Mouse (Mus musculus) megakaryocyte-erythroid progenitor cell, adult 5-6 weeks (primary cell): Measurements from ENCODE around the gene 1700025B11Rik. TPM values are rescaled to one million over a fixed set of nuclear protein-coding genes. Genes with fewer than 3 reads are reported as not detected.
"Not testable (repeated sequence)": the region's sequence is repeated elsewhere in the genome, so short reads cannot be mapped to it uniquely, and the experiment has no call there.

ENCODE experiments used
- ATAC-seq: replicated peaks from 2 replicates; pipeline ENCODE4 v1.8.0; 2016; ENCODE audit warnings: mild to moderate bottlenecking, inconsistent platforms; ENCODE audit not compliant: severe bottlenecking, poor library complexity, low FRiP score, low TSS enrichment
- total RNA-seq, 2 experiments: library from RNA; stranded (forward) in 1 of 2; stranded (reverse) in 1 of 2; fragments of 200-1000, 215-1000 nt in 1 of 2; fragments of >200 nt in 1 of 2; fragmentation: Nextera tagmentation in 1 of 2; gene quantifications; 2 replicates each; pipeline ENCODE4 v1.2.3; 2014 to 2017

Gene 1700025B11Rik
- total RNA-seq (2014; fragmentation: Nextera tagmentation) (not detected in 2 replicates), total RNA-seq (2017) (not detected in 2 replicates)

GRCm38 (mm10) chr15:77561792-77562191, at the start of gene 1700025B11Rik:
Gene 1700025B11Rik (minus strand): TSS chr15:77561892.
- ATAC-seq: no peak

- ATAC-seq: no peak
These were observed 44.4 kb upstream of the 1700025B11Rik start for GRCm38 (mm10) chr15:77606069-77606468.

DNA sequence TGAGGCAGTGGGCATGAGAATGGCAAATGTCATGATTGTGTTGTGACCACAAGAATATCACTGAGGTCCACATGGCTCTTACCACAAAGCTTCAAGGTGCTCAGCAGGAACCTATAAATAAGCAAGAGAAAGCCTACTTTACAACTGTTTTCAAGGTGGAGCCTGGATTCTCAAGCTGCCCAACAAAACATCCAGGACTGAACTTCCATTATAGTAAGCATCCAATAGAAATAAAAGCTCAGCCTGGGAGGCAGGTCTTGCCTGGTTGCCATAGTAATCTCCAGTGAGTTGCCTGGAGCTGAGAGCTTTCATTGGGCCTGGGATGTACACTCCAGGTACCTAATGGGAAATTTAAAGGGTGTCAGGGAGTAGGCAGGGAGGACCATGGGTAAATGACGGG, 37.3 kb upstream of the 1700025B11Rik start, which contains the start of gene Gm36245:
TSS of gene Gm36245 (plus strand) at position 301 of the 400 bp plus-strand sequence.
- no peak for ATAC-seq

DNA sequence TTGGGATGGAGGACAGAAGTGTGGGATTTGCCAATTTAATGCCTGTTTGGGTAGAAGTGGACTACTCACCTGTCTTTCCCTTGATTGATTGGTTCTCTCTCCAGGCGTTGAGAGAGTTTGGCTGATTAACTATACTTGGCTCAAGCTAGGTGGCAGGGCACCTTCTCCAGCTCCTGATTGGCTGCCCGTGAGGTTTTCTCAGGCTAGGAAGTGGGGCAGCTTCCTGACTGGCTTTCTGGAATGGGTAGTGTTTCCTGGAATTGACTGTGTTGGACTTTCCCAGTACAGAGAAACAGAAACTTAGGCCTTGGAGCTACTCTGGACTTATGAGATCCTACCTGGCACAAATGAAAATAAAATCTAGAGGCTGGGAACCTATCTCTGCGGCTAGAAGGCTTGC, 36.7 kb upstream of the 1700025B11Rik start:
- ATAC-seq: no peak

- no peak for ATAC-seq
These were observed 34.3 kb upstream of the 1700025B11Rik start, which contains the start of gene Apol10b for GRCm38 (mm10) chr15:77595961-77596360. Gene Apol10b (minus strand): TSS chr15:77596125.

- ATAC-seq: no peak
These were observed 31.9 kb upstream of the 1700025B11Rik start for GRCm38 (mm10) chr15:77593557-77593956.

GRCm38 (mm10) chr15:77590881-77591280, 29.2 kb upstream of the 1700025B11Rik start:
- ATAC-seq: no peak

- no peak for ATAC-seq
These were observed 27.3 kb upstream of the 1700025B11Rik start for GRCm38 (mm10) chr15:77588981-77589380.

DNA sequence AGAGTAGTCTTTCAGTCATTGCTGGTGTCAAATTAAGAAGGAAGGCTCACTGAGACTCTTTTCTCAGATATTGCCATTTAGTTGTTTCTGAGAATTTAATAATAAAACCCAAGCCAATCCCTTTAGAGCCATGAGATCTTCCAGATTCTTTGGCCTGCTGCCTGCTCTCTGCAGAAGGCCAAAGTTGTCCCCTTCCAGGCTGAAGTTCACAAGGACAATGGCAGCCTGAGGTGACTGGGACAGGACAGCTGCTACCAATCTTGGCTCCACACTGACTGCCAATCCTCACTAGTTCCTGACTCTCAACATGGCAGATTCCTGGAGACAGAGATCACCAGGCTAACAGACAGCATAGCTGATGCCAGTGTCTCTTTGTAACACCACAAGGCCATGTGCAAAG, 25.3 kb upstream of the 1700025B11Rik start:
- no peak for ATAC-seq

GRCm38 (mm10) chr15:77581681-77582080, 20.0 kb upstream of the 1700025B11Rik start:
- no peak for ATAC-seq

GRCm38 (mm10) chr15:77579311-77579710, 17.6 kb upstream of the 1700025B11Rik start:
- ATAC-seq: no peak

DNA sequence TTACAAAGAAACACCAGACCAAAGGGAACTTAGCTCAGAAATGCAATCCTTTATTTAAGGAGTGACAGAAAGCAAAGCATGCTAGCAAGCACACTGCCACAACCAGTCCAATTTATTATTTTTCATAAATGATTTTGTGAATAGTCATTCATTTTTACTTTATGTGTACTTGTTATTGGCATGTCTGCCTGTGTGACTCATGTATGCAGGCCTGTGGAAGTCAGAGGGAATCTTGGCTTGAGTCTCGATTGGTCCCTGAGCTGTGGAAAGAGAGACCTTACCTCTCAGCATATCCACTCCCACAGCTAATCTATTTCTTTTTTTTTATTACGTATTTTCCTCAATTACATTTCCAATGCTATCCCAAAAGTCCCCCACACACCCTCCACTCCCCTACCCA, 17.1 kb upstream of the 1700025B11Rik start:
- ATAC-seq: no peak

DNA sequence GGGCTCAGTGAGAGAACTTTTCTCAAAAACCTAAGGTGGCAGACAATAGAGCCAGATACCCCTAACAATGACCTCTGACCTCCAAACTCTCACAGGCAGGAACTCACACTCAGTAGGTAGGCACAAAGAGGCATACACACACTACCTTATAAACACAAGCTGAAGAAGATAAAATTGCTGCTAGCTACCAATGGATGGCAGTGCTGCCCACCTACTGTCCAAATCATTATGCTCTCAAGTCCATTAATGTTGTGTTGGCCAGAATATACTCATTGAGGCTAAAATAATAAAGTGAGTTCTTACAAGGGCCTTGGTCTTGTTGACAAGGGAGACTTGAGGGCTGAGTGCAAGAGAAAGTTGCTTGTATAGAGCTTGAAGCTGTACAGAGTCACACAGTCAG, 1.5 kb upstream of the 1700025B11Rik start:
- no peak for ATAC-seq

DNA sequence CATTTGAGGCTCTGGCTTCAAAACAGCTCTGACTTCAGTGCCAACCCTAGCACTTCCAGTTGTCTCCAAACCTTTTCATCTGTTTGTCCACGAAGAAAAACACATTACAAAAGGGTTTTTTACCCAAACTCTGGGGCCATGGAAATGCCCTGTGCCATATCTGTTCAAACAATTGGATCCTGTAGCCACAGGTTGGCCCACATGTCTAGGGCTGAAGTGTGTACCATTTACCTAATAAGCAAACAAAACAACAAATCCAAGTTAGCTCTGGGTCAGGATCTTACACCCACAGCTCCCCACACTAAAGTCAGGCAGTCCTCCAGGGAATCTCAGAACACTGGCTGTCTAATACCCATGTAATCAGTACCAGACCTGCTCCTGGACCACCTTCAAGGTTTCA, 22.5 kb downstream of the 1700025B11Rik start:
- ATAC-seq: not testable (repeated sequence)

GRCm38 (mm10) chr15:77533216-77533615, 28.5 kb downstream of the 1700025B11Rik start, which contains the start of gene Apol7c:
Gene Apol7c (minus strand): TSS chr15:77533316.
- no peak for ATAC-seq

- 0 out of 2 replicates have a peak, but pooled peaks have one; percentile 46 for ATAC-seq
These were observed 38.4 kb downstream of the 1700025B11Rik start for GRCm38 (mm10) chr15:77523186-77523843.

DNA sequence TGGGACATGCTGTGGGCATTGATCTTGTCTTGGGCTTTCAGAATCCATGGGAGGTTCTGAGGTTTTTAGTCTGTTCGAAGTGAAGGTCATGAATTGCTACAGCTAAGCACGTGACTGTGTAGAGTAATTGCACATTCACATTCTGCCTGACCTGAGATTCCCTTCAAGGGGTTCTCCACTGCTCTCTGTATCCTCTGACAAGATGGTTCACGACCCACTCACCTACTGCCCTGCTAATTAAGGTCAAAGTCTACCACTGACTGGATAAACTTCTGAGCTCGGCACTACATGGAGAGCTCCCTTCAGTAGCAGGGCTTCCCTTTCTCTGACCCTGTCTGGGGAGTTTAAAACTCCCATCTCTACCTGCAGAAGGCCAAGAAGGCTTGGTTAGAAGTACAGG, 41.1 kb downstream of the 1700025B11Rik start:
- not testable (repeated sequence) for ATAC-seq
